Comparison of ENCODE assay signal across 8 mouse cellular contexts in the genomic region with DNA sequence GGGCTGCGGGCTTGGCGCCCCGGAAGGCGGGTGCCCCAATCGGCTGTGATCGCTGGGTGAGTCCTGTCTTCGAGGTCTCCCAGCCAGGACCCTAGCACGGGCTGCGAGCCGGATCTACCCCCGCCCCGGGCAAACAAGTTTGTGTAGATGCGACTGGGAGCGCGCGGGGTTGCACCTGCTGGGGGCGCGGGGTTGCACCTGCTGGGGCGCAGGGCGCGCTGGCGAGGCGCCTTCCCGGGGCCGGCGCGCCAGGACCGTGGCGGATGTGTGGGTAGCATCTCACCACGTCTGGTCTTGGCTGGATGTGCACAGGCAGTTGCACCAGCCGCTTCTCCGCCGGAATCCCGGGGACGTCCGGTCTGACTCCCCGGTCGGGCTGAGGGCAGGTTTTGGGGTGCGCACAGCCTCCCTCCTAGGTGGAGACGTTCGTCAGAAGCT. TPM values are rescaled to one million over a fixed set of nuclear protein-coding genes. Genes with fewer than 3 reads are reported as not detected.
DNase-seq lines count a peak whose midpoint lies in the region; ATAC-seq lines count a peak whose summit lies in the region.

No protein-coding gene starts in this region.

- WGBS in forebrain, embryonic 13.5 days: under 1% methylated on average over 38 of the region's 41 CpGs
- WGBS in limb, embryonic 11.5 days: 2% methylated on average over 41 of the region's 41 CpGs
- WGBS in midbrain, embryonic 15.5 days: under 1% methylated on average over 41 of the region's 41 CpGs

- DNase-seq in heart, adult 18-20 months: peak; percentile 27 to 30
- no peak for DNase-seq in heart, postnatal 4 days
- peak; percentile 47 for DNase-seq in ZHBTc4 (ENCODE audit: low read depth, low spot score)
- DNase-seq in limb, embryonic 11.5 days (ENCODE audit: low spot score): peak; percentile 34
- DNase-seq in urinary bladder, postnatal 14 days (ENCODE audit: low spot score): no peak
- no peak for DNase-seq in layer of hippocampus, postnatal 36 days

- H3K27me3 ChIP-seq in forebrain, embryonic 13.5 days: no peaks in the 10 kb centered on the region
- H3K27me3 ChIP-seq in limb, embryonic 11.5 days (ENCODE audit: control insufficient read depth, insufficient read depth, low read length): peaks cover 31% of the 10 kb centered on the region
- no peaks in the 10 kb centered on the region for H3K27me3 ChIP-seq in midbrain, embryonic 15.5 days (replicated peaks)

- H3K4me2 ChIP-seq in forebrain, embryonic 13.5 days: peak overlapping the region; percentile 93
- peak overlapping the region; percentile 95 for H3K4me2 ChIP-seq in limb, embryonic 11.5 days (ENCODE audit: low read depth, severe bottlenecking)
- peak overlapping the region; percentile 78 for H3K4me2 ChIP-seq in midbrain, embryonic 15.5 days

- no peaks in the 10 kb centered on the region for H3K36me3 ChIP-seq in forebrain, embryonic 13.5 days (ENCODE audit: poor library complexity, severe bottlenecking)
- H3K36me3 ChIP-seq in limb, embryonic 11.5 days (ENCODE audit: control insufficient read depth, insufficient read depth, low read length): no peaks in the 10 kb centered on the region
- no peaks in the 10 kb centered on the region for H3K36me3 ChIP-seq in midbrain, embryonic 15.5 days (replicated peaks)

- H3K27ac ChIP-seq in forebrain, embryonic 13.5 days: peak overlapping the region; percentile 82
- H3K27ac ChIP-seq in limb, embryonic 11.5 days (replicated peaks; ENCODE audit: low read depth, low read length): no peak overlapping the region
- peak overlapping the region; percentile 87 for H3K27ac ChIP-seq in midbrain, embryonic 15.5 days

- H3K4me1 ChIP-seq in forebrain, embryonic 13.5 days: peaks cover 56% of the 10 kb centered on the region
- 0 out of 2 replicates have a peak, but pooled peaks cover 2% of the 10 kb centered on the region for H3K4me1 ChIP-seq in limb, embryonic 11.5 days (ENCODE audit: control insufficient read depth, insufficient read depth, low read length)
- H3K4me1 ChIP-seq in midbrain, embryonic 15.5 days: peaks cover 56% of the 10 kb centered on the region

- ATAC-seq in forebrain, embryonic 13.5 days: peak; percentile 54; the same call in 1 of the 2 replicates
- 0 out of 2 replicates have a peak, but pooled peaks have one; percentile 13 for ATAC-seq in limb, embryonic 11.5 days (ENCODE audit: insufficient number of reproducible peaks, low FRiP score, low TSS enrichment, low read depth)
- ATAC-seq in midbrain, embryonic 15.5 days (replicated peaks): peak; percentile 55

- no peaks in the 10 kb centered on the region for H3K9me3 ChIP-seq in forebrain, embryonic 13.5 days (replicated peaks)
- H3K9me3 ChIP-seq in limb, embryonic 11.5 days (ENCODE audit: control insufficient read depth, low read length): no peaks in the 10 kb centered on the region
- no peaks in the 10 kb centered on the region for H3K9me3 ChIP-seq in midbrain, embryonic 15.5 days

- peak overlapping the region; percentile 88 for H3K4me3 ChIP-seq in forebrain, embryonic 13.5 days
- peak overlapping the region; percentile 46 for H3K4me3 ChIP-seq in limb, embryonic 11.5 days (ENCODE audit: low read depth, low read length)
- H3K4me3 ChIP-seq in midbrain, embryonic 15.5 days: peak overlapping the region; percentile 95

- H3K9ac ChIP-seq in forebrain, embryonic 13.5 days: peak overlapping the region; percentile 95
- H3K9ac ChIP-seq in limb, embryonic 11.5 days (ENCODE audit: low read length): no peak overlapping the region
- peak overlapping the region; percentile 95 for H3K9ac ChIP-seq in midbrain, embryonic 15.5 days

RNA-seq across cellular contexts. Expression of a gene that starts 1.5 kb away (rescaled TPM):
- total RNA-seq in heart, adult 18-20 months (2021): 1 to 10 TPM; 6.7 to 7.2 TPM
- total RNA-seq in heart, postnatal 4 days (2021): 1 to 10 TPM; 9.6 TPM
- polyA plus RNA-seq in forebrain, embryonic 13.5 days (2015; fragmentation: Nextera tagmentation; extraction: Ambion mirVana): 47.7 and 54.3 TPM in 2 replicates
- 1.3 and 1.5 TPM in 2 replicates for polyA plus RNA-seq in limb, embryonic 11.5 days (2014; fragmentation: Nextera tagmentation; extraction: Ambion mirVana)
- 86.4 and 95.0 TPM in 2 replicates for polyA plus RNA-seq in midbrain, embryonic 15.5 days (2015; fragmentation: Nextera tagmentation; extraction: Ambion mirVana)
- 100 to 1,000 TPM; 113 to 127 TPM for total RNA-seq in layer of hippocampus, postnatal 36 days (2021)

Comparison
In these comparisons a context has a peak if more than half of its experiments do, and no peak if none do; other contexts are left out.
1. DNase-seq: peak in heart, adult 18-20 months (2 of 2), ZHBTc4 (single experiment) and limb, embryonic 11.5 days (single experiment); none in heart, postnatal 4 days (single experiment), urinary bladder, postnatal 14 days (single experiment) and layer of hippocampus, postnatal 36 days (0 of 2).
2. RNA of a gene that starts 1.5 kb away (total RNA-seq): 113 to 127 TPM in layer of hippocampus, postnatal 36 days; 9.6 TPM in heart, postnatal 4 days and 6.7 to 7.2 TPM in heart, adult 18-20 months; every median in the first group is over 10 times any median in the second.
3. Peak in every context shown above with its lines, with median percentiles within 50 percentile points of each other: ATAC-seq, H3K4me2 ChIP-seq and H3K4me3 ChIP-seq.